Mouse (Mus musculus): ENCODE measurements around the gene Eddm3b.

DNA sequence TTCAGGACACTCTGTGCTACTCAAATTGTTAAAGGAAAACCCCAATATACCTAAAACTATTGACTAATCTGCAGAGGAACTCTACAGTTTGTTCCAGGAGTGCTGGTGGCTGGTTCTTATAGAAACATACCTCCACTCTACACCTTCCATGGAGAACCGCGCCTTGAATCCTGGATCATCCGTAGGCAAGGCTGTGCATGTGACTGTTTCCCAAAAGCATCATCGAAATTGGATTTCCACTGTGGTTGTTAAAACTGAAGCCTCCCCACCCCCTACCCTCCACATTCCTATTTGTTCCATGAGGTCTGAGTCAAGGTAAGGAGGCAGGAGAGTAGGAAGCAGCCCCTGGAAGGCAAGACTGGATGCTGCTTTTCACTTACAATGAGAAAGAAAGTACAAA lies 30.2 kb downstream of the Eddm3b start:
- no peak for TF ChIP-seq POLR2A (IDR thresholded peaks at IDR 0.05; ENCODE audit: low read depth, low read length)
- no peak for TF ChIP-seq TBP (conservative IDR thresholded peaks at IDR 0.05; ENCODE audit: low read depth, low read length)
- no peak for TF ChIP-seq ZNF384 (IDR thresholded peaks at IDR 0.05; ENCODE audit: low read depth, low read length)
- no peak for TF ChIP-seq CTCF (conservative IDR thresholded peaks at IDR 0.05 in 1 of 2, IDR thresholded peaks at IDR 0.05 in 1 of 2; ENCODE audit: low read depth in 2 of 2, low read length in 2 of 2)
- TF ChIP-seq HCFC1 (IDR thresholded peaks at IDR 0.05; ENCODE audit: low read depth, low read length) = no peak
- no peak for TF ChIP-seq EP300 (IDR thresholded peaks at IDR 0.05; ENCODE audit: low read length)
- no peak for TF ChIP-seq MAFK (IDR thresholded peaks at IDR 0.05; ENCODE audit: insufficient replicate concordance, low read length)
- no peak for TF ChIP-seq RCOR1 (conservative IDR thresholded peaks at IDR 0.05; ENCODE audit: low read depth, low read length)
- TF ChIP-seq MAX (IDR thresholded peaks at IDR 0.05; ENCODE audit: low read length) = no peak
- TF ChIP-seq E2F4 (IDR thresholded peaks at IDR 0.05; ENCODE audit: insufficient replicate concordance, low read depth, low read length) = no peak
- no peak for TF ChIP-seq ETS1 (conservative IDR thresholded peaks at IDR 0.05; ENCODE audit: low read depth, low read length)
- TF ChIP-seq SIN3A (IDR thresholded peaks at IDR 0.05; ENCODE audit: low read length) = no peak
